Mouse (Mus musculus): ENCODE measurements around the gene Olfr1413. TPM values are rescaled to one million over a fixed set of nuclear protein-coding genes. Genes with fewer than 3 reads are reported as not detected.

Olfr1413 gene
- not detected in 2 replicates for polyA plus RNA-seq (2012; ENCODE audit: low replicate concordance)

GRCm38 (mm10) chr1:92571022-92571421 is at the start of gene Olfr1413:
Olfr1413 (plus strand) TSS chr1:92571322.

GRCm38 (mm10) chr1:92585479-92585878 is 14.4 kb downstream of the Olfr1413 start, which contains the start of gene Olfr1412:
Olfr1412 (plus strand) TSS chr1:92585779.

GRCm38 (mm10) chr1:92594111-92594510 is 23.0 kb downstream of the Olfr1413 start, which contains the start of gene Olfr1411:
Olfr1411 (plus strand) TSS chr1:92594411.

GRCm38 (mm10) chr1:92605482-92605881 is 34.4 kb downstream of the Olfr1413 start, which contains the start of gene Olfr1410:
Olfr1410 (plus strand) TSS chr1:92605782.

GRCm38 (mm10) chr1:92617488-92617887 is 46.4 kb downstream of the Olfr1413 start, which contains the start of gene Olfr12:
Olfr12 (plus strand) TSS chr1:92617788.

Other genes starting within 250 kb of the Olfr1413 start
- 12.2 and 23.3 TPM in 2 replicates for gene Ndufa10, start 97.5 kb upstream of the Olfr1413 start, polyA plus RNA-seq (2012; ENCODE audit: low replicate concordance)
- gene Olfr1416, start 86.2 kb upstream of the Olfr1413 start, polyA plus RNA-seq (2012; ENCODE audit: low replicate concordance): not detected in 2 replicates
- not detected in 2 replicates for gene Olfr1415, start 75.2 kb upstream of the Olfr1413 start, polyA plus RNA-seq (2012; ENCODE audit: low replicate concordance)
- not detected in 2 replicates for gene Olfr1414, start 52.7 kb upstream of the Olfr1413 start, polyA plus RNA-seq (2012; ENCODE audit: low replicate concordance)
- 0.03 TPM in 1 of 2 replicates, not detected in the other for gene Olfr1412, start 14.5 kb downstream of the Olfr1413 start, polyA plus RNA-seq (2012; ENCODE audit: low replicate concordance)
- not detected in 2 replicates for gene Olfr1411, start 23.1 kb downstream of the Olfr1413 start, polyA plus RNA-seq (2012; ENCODE audit: low replicate concordance)
- gene Olfr1410, start 34.5 kb downstream of the Olfr1413 start, polyA plus RNA-seq (2012; ENCODE audit: low replicate concordance): not detected in 2 replicates
- not detected in 2 replicates for gene Olfr12, start 46.5 kb downstream of the Olfr1413 start, polyA plus RNA-seq (2012; ENCODE audit: low replicate concordance)
- 27.8 and 86.4 TPM in 2 replicates for gene Cops9, start 70.7 kb downstream of the Olfr1413 start, polyA plus RNA-seq (2012; ENCODE audit: low replicate concordance)
- 0.24 and 0.25 TPM in 2 replicates for gene Otos, start 77.5 kb downstream of the Olfr1413 start, polyA plus RNA-seq (2012; ENCODE audit: low replicate concordance)

Measured in hematopoietic multipotent progenitor cell, adult 10-12 weeks (in vitro differentiated cells).